Mouse (Mus musculus) frontal cortex, adult 2 months (tissue): ENCODE data around the gene Skap1. TPM values are rescaled to one million over a fixed set of nuclear protein-coding genes. Genes with fewer than 3 reads are reported as not detected.

Source experiments
- DNase-seq, 2 experiments: peaks; one replicate each; pipeline ENCODE4 v3.0.0; 2022; ENCODE audit warnings: low spot score in 1 of 2; ENCODE audit errors: extremely low spot score in 1 of 2
- polyA plus RNA-seq: library from polyadenylated mRNA; depleted of rRNA; stranded (reverse); fragments of >200 nt; gene quantifications from 2 replicates; pipeline ENCODE4 v1.2.3, GENCODE M21; 2012

The Skap1 gene
- polyA plus RNA-seq, 1 experiment = 3.1 TPM

DNA sequence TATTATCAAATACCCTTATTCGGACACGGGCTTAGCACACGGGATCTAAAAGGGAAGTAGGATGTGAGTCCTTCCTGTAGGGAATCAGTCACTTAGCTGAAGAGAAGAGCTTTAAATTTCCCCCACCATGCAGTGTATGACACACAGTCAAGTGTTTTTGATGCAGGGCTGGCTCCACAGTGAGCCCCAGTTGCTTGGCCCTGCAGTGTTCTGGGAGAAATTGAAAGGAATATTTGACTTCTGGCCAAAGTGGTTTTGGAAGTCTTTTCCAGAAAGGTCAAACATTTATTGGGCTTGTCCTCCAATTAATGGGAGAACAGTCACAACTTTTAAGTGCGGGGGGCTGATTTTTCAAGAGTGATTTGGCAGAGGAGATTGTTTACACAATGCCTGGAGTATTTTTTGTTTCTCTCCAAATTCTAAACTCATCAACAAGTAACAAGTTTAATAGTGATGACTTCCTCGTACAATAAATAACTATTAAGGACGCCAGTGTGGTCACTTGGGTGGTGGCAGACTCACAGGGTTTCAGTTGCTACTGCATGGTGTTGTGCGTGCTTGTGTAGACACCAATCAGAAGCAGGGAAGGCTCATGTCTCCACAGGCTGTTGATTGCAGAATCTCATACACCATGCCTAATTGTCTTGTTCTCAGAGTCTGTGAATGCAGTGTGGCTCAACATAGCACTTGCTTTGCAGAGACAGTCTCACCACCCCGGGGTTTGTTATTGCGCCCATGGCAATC, 86.7 kb downstream of the Skap1 start:
- no peak for DNase-seq

DNA sequence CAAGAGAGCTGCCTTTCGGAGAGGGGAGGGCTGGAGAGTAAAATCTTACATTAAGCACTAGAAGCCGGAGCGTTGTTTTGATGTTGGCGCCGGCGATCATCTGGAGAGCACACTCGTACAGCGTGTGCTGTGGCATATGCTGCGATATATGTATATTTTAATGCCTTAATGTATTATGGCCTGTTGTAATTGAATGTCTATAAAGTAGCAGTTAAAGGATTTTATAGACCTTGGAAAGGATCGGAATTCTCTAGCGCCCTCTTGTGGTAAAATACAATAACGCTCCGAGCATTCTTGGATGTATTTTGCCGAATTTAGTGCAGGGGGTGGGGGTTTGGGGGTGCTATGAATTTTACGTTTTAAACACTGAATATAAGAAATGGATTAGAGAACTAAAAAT, 88.7 kb downstream of the Skap1 start:
- peak in 1 of 2 experiments; percentile 73 for DNase-seq

DNA sequence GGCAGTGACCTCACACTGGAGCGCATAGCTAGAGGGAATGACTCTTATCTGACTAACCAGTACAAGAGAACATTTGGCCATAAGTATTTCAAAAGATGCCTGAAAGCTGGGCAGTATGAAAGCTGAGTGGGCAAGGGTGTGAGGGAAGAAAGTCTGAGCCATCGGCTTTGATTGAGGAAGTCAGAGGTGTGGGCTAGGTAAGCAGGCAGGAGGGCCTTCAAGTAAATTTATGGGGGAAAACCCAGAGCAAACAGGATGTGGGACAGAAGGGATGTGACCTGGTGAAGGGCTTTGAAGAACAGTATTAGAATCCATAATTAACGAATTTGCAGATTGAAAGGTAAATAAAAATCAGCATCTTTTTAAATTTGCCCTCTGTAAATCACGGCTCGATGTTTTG, 95.8 kb downstream of the Skap1 start:
- DNase-seq = no peak

DNA sequence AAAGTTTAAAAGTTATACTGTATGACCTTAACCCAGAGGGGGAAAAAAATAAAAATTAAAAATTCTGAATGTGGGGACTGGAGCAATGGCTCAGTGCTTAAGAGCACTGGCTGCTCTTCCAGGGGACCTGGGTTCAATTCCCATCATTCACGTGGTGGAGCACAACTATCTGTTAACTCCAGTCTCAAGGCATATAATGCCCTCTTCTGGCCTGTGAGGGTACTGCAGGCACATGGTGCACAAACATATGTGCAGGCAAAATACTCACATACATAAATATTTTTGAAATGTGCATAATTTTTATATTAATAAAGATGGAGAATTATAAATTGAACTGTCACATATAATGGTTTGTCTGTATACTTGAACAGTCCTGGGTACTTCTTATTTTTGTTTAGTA, 99.7 kb downstream of the Skap1 start:
- DNase-seq = no peak

DNA sequence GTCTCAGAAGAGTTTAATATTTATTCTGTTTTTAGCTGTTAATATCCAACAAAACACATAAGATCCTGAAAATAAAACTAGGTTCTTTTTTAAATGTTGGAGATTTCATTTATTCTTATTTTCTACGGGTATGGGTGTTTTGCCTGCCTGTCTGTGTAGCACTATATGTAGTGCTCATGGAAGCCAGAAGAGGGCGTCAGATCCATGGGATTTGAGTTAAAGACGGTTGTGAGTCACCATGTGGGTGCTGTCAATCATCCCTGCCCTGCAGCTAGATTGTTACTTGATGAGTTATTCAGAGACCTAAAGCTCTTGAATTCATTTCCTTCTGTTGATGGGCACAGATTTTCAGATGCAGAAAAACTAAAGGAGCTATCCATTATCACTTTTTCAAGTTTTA, 108.1 kb downstream of the Skap1 start:
- DNase-seq = no peak

DNA sequence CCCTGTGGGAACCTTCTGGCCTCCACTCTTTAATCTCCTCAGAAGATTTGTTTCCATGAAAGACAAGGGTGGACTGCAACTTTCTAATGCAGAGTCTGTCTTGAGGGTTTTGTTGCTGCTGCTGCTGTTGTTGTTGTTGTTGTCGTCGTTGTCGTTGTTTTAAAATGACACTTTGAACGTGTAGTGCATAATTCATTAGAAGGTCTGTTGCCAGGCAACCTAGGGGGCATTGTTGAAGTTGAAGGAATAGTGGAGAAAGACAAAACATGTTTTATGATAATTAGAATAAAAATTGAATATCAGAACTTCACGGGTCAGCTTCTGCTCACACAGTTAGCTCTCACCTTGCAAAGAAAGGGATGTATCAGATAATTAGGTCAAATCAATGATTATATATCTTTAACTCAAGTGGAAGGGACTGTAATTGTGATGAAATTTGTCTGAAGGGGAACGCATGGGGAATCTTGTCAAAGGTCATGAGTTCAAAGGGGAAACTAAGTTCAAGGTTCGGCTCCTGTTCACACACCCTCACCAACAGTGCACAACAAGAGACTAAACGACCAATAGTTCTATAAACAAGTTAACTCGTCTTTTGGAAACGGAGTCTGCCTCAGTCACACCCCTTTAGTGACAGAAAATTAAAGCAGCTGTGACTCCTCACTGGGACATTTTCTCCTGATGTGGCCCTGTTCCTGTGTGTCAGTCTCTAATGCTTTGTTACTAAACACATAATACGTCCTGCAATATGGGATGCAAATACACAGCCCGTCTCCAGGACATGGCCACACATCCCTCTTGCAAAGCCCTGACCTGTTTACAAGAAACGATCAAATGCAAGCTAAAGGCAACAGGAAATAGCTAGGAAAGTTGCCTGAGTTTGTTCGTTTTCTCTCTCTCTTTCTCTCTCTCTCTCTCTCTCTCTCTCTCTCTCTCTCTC, 112.4 kb downstream of the Skap1 start:
- no peak for DNase-seq

DNA sequence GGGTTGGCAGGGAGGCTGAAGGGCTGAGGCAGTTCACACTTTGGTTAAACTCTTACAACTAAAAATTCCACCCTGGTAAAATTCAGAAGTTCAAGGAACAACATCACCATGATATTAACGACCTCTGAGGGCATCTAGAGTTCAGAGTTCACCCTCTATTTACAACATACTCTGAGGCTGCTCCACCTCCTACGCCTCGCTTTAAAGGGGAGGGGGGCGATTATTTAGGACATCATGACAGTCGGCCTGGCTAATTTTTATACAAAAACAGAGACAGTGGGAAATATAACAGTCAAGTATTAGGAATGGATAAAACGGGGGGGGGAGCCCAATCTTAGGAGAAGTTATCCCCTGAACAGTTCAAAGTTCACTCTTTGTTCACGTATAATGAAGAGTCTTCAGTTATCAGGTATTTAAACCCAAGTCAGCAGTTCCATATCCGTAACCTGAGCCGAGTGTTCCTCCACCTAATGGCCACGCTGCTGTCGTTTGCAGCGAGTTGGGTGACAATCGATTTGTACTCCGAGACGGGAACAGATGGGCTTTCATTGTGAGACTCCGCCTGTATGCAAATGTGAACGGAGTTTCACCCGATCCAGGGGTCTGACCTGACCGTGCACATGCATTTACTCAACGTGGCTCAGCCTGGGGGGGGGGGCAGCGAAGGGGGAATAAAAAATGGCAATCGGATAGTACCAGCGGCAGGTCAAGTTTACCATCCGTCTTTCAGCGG, 114.3 kb downstream of the Skap1 start:
- no peak for DNase-seq

DNA sequence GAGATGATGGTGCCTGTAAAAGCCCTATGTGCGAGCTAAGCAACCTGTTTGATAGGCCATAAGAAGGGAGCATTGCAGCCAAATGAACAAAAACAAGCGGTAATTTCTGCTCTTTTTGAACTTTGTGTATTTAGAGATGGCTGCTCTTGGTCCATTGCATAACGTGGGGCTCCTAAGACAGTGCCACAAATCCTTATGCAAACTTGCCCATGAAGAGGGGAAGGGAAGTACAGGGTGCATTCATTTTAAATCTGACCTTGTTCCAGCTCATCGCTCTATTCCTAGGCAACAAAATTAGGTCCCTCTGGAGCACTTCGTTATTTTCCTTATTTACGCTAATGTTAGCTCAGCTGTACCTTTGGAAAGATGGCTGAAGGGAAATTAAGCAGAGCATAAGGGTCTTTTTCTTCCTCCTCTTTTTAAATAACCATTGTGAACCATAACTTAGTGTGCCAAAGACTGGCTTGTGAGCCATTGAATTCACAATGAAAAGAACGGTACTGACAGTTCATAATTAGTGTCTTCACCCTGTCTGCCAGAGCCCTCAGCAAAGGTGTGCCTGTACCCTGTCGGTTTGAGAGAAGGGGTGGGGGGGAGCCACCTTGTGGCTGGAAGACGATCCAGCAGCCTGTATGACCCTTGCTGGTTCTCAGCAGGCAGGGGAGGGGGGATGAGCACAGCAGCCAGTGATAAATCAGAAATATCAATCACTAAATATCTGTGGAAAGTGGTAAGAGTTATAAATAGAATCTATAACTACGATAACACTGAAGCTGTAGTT, 117.4 kb downstream of the Skap1 start:
- no peak for DNase-seq

DNA sequence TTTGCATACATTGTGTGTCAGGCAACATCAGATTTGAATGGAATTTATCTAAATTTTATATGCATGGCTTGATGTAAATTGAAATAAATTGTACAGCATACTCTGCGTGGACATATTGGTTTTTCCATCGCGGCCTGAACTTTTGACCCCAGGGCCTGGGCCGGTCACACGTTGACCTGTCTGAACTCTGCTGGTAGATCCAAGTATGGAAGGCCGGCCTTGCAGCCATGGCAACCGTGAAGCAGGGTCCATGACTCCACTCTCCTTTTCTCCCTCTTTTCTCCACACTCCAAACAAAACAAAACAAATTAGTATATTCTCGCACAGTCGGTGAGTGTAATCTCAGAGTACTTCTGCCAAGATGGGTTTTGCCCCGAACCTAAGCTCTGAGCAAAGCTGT, 118.2 kb downstream of the Skap1 start:
- DNase-seq = no peak

DNA sequence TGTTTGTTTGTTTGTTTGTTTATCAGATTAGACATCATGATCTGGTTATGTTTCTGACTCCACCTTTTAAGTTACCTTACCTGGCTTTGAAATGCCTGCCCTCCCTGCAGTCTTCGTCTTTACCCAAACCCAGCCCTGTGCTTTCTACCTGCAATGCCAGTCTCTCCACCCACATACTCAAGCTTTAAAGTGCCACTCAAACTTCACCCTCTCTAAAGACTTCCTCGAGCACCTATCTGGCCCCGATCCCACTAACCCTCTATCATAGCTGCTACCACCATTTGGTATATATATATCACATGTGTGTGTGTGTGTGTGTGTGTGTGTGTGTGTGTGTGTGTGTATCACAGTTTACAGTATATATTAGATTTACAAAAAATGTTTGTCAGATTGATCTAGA, 125.4 kb downstream of the Skap1 start:
- no peak for DNase-seq

DNA sequence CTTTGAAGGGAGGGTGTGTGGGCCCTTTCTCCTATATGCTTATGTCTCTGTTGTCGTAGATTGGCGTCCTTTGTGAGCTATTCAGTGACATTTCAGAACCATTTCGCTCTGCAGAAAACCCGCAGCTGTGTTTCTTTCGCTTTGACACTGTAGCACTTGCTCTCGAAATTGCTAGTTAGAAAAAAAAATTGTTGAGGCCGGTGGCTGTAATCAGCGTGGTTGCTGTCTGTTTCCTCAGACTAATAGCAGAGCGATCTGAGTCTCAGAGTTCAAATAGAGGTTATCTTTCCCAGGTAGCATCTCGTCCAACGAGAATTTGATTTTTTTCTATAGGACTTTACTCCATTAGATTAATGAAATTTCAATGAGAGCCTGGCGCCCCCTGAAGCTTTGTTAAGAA, 131.5 kb downstream of the Skap1 start:
- DNase-seq = no peak

DNA sequence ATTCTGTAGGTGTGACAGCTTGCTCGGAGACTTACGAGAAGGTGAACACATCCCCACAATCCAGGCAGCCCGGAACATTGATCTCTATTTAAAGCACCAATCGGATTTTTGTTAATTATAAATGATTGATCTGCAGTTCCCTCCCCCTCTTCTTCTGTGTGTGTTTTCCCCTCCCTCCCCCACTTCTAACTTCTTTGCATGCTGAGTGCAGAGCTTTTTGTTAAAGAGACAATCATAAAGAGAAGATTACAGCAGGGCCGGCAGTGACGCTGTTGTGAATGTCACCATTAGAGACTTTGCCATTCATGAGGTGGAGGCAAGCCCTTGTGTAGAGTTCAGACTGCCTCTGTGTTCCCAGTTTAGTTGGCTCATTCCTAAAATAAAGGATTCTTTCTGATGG, 131.9 kb downstream of the Skap1 start:
- no peak for DNase-seq

DNA sequence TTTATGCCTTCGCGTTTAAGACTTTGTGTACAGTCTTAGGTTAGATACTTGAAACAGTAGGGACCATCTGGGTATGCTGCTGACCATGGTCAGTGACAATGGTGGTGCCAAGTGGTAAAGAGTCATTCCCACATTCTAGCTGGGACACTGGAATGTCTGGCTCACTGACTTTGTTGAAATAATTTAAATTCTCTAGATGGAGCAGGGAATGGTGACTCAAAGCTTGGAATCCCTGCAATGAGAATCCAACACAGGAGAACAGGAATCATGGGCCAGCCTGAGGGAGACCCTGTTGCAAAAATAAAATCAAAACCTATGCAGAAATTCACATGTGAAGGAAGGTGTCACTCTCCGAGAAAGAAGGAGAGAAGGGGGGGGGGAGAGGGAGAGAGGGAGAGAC, 138.4 kb downstream of the Skap1 start:
- DNase-seq = no peak

DNA sequence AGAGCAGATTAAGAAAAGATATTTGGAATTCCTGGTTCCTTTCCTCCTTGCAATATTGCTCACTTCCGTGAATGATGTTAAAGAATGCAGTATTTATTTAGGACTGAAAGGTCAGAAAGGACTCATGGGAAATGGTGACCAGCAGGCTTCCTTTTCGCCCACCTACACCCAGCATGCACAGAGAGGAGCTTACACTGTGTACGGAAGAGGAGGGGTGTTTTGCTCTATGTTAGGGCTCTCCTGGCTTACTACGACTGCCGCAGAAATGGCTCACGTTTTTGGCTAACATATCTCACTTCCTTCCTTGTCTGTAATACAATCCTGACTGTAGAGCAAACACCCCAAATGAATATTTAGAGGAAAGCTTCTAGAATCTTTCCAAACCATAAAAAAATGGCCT, 139.9 kb downstream of the Skap1 start:
- DNase-seq = no peak

DNA sequence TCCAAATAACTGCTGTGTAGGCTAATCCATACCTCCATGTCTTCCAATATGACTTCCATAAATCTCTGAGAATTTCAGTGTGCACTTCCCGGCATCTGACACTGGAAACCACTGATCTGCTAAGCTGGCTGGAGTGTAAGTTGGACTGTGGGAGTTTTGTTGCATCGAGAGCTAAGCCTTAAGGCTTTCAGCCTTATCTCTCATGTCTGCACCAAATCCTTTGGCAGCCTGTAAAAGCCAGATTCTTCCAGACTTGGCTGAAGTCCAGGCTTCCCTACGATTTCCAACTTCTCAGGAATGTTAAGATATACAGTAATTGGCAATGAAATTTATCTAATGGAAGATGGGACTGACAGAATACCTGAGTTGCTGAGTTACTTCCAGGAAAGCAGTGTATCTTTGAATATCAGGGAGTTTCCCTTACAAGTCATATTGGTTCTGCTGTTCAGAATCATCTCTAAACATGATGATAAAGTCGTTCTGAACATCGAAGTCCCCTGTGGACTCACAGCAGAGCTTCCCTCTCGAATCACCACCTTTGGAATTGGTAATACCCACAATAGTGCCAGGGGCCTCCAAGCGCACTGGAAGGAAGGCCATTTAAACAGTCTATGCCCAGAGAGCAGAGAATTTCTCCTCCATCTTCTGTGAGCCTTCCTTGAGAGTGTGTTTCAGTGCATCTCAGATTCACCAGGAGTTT, 140.5 kb downstream of the Skap1 start:
- DNase-seq = no peak

DNA sequence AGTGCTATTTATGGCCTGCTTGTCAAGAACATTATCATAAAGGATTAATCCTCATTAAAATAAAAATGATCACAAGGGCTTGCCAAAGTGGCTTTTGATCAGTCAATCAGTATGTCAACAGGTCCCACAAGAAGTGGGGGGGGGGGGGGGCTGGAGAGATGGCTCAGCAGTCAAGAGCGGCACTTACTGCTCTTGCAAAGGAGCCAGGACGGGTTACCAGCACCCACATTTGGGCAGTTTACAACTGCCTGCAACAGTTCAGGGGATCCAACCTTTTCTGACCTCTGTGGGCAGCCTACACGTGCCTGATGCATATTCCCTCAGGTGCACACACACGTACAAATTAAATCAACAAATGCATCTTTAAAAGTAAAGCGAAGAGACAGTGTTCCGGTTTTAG, 141.1 kb downstream of the Skap1 start:
- no peak for DNase-seq

DNA sequence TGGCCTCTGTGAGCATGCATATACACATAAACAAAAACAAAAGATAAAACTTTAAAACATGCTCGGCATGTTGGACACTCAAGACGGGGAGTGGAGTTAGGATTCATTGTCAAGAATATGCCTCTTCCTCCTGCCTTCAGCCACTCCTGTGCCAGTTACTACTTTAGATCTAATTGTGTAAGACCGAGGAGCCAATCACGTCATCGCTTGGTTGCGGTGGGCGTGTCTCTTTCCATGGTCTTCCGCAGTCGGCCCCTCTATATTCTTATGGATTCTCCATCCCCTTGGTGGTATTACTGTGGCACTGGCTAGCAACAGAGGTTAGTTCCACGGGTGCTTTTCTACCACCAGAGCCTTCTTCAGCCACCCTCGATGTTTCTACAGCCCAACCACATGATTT, 148.2 kb downstream of the Skap1 start:
- no peak for DNase-seq

DNA sequence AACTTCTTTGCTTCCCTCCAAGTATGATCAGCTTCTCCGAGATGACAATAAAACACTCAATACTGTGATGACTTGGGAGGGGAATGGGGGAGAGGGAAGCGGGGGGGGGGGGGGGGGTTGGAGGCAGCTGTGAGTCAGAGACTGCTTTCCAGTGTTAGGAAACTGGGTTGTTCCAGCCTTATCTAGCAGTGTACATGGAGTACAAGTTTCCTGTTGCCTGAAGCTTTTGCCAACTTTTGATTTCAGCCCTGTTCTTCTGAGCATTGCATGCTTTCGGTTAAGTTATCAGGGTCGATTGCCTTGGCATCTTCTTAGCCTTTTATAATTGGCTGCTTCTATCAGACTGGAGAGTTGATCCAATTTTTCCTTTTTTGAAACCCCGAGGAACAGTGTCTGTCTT, 152.4 kb downstream of the Skap1 start:
- no peak for DNase-seq

DNA sequence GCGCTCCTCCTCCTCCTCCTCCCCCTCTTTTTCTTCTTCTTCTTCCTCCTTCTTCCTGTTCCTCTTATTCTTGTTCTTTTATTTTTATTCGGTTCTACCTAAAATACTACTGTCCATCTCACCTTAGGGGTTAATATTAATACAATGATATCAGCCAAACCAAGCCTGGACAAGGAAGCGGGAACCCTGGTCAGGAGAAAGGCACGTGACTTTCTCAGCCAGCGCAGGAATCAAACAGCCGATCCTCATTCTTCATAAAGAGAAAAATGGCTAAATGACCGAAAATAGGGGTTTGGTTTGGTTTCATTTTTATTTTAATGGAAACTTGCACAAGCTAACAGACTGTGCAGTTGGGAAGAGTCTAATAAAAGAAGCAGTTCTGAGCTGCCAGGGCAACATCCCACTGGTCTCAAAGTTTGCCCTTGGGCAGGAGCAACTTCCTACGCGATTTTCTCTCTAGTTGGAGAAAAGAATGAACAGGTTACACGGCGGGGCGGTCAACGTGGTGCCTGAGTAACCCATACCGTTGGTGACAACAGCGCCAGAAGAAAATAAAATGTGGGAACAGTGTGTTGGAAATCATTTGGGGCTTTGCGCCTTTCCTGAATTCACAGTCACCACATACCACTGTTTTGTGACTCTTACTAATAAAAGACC, 154.5 kb downstream of the Skap1 start:
- no peak for DNase-seq
